Mouse (Mus musculus) erythroblast, embryonic 14.5 days (primary cell): ENCODE data around the gene Ap1b1.

ENCODE experiments used
- GATA1 ChIP-seq: IDR thresholded peaks from 2 replicates; pipeline ENCODE4 v1.6.1; 2012; ENCODE audit warnings: low read length, inconsistent platforms, mixed read lengths
- TAL1 ChIP-seq: IDR thresholded peaks from 3 replicates; pipeline ENCODE4 v1.6.1; 2012; ENCODE audit warnings: low read length, inconsistent platforms, mixed read lengths

GRCm38 (mm10) chr11:5007186-5007585 is 20.6 kb downstream of the Ap1b1 start:
- no peak for TF ChIP-seq GATA1
- TF ChIP-seq TAL1 = no peak
